Mouse (Mus musculus): Measurements from ENCODE around the gene Prr12.
A peak's percentile ranks its signal among the peaks of the same experiment; 100 is the strongest.

Gene Prr12

DNA sequence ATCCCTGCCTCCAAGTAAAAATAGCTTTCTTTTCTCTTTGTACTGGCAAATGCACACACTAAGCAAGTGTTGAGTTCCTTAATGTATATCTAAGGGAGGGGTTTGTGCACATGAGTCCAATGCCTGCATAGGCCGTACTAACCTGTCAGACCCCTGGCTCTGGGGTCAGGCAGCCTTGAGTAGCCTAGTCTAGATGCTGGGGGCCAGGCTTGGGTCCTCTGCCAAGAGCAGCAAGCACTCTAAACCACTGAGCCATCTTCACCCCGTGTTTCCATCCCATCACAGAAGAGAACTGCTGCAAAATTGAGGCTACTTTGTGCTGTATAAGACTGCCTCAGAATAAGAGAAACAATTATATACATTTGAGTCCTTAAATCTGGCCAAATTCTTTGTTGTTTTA lies 25.1 kb upstream of the Prr12 start:
- no peak for DNase-seq (ENCODE audit: low read depth, low spot score)

DNA sequence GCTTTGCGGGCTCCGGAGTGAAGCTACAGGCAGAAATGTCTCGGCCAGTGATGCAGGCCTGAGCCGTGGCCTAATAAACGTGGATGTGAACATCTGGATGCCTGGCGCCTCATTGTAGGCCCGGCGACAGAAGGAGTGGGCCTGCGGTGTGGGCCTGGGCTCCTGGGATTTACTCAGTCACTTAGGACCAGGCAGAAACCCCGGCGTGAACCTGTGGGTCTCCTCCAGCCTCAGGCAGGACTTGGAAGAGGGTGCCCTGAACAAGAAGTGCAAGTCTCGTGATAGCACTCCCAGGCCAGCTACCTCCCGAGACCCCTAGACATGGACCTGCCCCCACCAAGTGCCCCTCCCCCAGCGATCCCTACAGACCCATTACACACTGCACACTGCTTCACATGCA lies 24.6 kb upstream of the Prr12 start:
- no peak for DNase-seq (ENCODE audit: low read depth, low spot score)

DNA sequence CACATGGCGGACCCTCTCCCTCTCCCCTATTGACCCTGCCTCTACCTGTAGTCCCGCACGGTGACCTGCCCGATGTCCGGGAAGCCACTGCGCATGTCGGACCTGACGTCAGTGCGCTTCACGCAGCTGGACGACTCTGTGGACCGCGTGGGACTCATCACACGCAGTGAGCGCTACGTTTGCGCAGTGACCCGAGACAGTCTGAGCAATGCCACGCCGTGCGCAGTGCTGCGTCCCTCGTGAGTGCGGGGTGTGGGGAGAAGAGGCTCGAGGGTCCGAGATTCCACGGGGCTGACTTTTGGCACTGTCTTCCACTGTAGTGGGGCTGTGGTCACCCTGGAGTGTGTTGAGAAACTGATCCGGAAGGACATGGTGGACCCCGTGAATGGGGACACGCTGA lies 23.8 kb upstream of the Prr12 start:
- no peak for DNase-seq (ENCODE audit: low read depth, low spot score)

DNA sequence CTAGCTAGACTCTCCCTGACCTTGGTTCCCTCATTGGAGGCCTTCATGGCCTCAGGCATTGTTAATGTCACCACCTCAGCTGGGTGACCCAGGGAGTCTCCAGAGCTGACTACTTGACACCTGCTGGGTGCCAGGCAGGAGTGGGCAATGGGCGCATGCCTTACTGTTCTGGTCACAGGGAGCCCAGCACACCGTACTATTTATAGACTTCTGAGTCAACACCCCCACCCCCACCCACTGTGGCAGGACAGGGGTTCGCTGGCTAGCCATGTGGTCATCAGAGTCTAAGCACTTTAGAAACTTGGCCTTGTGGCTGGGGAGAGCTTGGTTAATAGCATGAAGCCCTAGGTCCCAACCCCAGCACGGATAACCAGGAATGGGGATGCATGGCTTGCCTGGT lies 22.7 kb upstream of the Prr12 start:
- no peak for DNase-seq (ENCODE audit: low read depth, low spot score)

DNA sequence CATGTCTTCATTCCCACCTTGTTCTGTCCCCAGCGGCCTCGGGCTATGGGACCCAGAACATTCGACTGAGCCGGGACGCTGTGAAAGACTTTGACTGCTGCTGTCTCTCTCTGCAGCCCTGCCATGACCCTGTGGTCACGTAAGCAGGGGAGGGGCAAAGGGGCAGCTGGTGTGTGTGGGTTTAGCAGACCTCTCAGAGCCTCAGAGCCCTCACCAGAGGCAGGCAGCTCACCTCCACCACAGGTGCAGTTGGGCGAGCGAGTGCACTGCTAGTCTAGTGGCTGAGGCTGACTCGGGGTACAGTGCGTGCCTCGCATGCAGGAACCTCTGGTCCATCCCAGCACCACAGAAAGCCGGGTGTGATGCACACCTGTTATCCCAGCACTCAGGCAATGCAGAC lies 21.3 kb upstream of the Prr12 start:
- no peak for DNase-seq (ENCODE audit: low read depth, low spot score)

DNA sequence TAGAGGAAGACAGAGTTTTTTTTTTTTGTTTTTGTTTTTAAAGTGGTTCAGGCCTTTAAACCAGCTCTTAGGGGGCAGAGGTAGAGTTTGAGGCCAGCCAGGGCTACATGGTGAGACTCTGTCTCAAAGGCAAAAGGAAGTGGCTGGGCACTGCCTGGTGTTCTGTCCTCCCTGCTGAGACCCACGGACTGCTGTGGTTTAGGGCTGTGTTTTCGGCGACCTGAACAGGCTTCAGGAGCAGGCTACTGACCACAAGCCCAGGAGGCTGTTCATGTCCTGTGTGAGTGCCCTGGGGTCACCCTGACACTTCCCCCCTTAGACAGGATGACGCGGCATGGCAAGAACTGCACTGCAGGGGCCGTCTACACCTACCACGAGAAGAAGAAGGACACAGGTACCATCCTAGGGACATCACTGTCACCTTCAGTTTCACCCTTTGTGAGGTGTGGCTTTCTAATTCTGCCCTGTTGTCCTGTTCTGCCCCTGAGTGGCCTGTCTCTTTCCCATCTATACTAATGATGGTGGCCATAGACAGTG lies 20.6 kb upstream of the Prr12 start:
- no peak for DNase-seq (ENCODE audit: low read depth, low spot score)

DNA sequence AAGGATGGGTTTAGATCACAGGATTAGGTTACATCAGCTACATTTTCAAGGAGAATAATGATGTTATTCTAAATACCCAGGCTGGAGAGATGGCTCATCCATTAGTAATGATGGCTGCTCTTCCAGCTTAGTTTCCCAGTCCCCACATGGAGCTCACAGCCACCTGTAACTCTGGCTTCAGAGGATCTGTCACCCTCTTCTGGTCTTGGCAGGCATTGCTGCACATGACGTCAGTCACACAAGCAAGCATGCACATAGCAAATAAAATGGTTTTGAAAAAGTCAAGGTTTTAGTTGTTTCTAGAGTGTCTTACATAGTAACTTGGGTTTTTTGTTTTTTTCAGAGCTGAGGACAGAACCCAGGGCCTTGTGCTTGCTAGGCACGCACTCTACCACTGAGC lies 19.5 kb upstream of the Prr12 start:
- DNase-seq (ENCODE audit: low read depth, low spot score): no peak

DNA sequence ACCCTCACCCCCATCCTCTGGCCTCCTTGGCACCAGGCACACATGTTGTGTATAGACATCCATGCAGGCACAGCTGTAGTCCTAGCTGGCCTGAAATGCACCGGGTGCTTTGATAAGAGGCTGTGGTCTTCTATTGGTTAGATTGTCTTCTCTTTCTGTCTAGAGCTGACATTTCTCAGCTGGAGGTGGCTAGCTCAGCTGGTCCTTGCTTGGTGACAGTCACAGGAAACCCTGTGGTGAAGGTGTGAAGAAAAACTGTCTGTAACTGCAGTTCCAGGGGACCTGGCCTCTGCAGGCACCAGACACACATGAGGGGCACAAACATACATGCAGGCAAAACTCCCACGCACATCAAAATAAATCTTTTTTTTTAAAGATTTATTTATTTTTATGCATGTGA lies 17.0 kb upstream of the Prr12 start:
- DNase-seq (ENCODE audit: low read depth, low spot score): no peak

DNA sequence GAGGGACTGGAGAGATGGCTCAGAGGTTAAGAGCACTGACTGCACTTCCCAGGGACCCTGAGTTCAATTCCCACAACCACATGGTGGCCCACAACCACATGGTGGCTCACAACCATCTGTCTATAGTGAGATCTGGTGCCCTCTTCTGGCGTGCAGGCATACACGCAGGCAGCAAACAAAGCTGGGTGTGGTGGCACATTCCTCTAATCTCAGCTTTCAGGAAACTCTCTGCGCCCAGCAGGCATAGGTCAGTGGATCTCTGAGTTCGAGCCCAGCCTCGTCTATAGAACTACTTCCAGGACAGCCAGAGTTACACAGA lies 15.3 kb upstream of the Prr12 start:
- DNase-seq (ENCODE audit: low read depth, low spot score): peak; percentile 31

DNA sequence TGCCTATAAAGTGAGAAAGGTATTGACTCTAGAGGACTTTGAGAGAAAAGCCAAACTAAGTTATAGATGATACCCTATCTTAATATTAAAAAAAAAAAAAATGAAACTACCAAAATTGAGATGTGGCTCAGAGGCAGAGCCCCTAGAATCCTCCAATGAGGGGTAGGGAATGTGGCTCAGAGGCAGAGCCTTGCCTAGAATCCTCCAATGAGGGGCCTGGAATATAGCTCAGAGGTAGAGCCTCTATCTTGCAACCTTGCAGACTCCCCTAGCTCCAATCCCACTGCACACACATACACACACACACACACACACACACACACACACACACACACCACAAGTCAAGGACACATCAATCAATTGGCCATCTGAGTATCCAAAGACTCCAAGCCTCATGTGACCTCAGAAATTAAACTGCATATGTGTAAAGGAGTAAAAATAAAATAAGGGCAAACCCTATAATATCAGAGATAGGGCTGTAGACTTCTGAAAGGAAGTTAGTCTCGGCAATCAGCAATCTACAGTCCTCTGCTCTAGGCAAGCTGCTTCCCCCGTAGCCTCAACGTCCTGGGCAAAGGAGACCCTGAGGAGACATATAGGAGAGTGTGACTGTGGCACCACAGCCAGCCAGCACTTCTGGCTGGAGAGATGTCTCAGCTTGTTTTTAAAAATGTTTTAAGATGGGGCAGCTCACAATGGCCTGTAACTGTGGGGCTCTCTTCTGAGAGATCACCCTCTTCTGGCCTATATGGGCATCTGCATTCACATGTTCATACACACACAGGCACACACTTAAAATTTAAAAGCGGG lies 14.7 kb upstream of the Prr12 start:
- DNase-seq (ENCODE audit: low read depth, low spot score): no peak

DNA sequence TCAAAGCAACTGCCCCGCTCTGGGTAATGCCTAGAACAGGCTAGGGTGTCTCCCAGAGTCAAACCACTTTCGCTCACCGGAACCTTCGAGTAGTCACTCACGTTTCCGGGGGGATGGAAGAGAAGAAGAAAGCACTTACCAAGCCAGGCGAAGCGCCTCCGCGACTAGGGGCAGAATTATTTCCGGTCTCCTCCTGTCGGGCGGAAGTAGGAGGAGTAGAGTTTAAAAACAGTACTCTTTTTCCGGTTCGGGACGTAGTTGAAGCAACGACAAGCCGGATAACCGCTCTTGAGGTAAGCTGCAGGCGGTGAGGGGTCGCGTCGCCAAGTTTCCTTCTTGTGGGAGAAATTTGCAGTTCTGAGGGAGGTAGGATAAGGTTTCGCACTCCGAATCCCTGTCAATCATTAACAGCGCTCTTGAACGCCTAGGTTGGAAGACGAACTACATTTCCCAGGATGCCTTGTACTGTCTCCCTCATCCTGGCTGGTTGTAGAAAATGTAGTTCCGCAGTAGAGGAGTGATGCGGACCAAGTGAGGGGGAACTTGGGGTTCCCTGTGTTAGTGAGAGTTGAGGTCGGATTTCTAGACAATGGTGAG lies 9.7 kb upstream of the Prr12 start, which contains the start of the genes Nosip and Prrg2:
TSS of gene Nosip (plus strand) at position 191 of the 597 bp plus-strand sequence.
TSS of gene Prrg2 (minus strand) at position 439 of the 597 bp plus-strand sequence.
- peak; percentile 97 for DNase-seq (ENCODE audit: low read depth, low spot score)

DNA sequence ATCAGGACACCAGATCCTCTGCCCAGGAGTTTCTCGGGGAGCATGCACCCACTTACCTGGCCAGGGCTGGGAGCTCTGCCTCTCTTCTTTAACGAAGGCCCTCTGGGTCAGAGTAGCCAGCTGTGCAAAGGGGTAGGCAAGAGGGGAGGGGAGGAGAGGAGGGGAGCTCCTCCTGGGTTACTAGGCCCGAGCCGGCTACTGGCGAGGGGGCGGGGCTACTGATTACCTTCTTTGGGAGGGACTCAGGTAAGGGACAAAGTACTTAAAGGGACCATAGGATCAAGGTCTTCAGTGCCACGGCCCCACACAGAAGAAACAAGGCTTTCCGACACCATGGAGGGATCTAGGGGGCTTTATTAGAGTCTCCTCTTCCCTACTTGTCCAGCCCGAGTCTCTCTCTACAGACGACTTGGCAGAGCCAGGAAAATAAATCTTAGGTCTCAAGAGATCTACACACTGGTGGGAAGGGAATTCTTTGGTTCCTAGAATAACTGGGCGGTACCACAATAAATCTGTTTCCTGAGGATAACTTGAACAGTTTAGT lies 8.9 kb upstream of the Prr12 start:
- no peak for DNase-seq (ENCODE audit: low read depth, low spot score)

DNA sequence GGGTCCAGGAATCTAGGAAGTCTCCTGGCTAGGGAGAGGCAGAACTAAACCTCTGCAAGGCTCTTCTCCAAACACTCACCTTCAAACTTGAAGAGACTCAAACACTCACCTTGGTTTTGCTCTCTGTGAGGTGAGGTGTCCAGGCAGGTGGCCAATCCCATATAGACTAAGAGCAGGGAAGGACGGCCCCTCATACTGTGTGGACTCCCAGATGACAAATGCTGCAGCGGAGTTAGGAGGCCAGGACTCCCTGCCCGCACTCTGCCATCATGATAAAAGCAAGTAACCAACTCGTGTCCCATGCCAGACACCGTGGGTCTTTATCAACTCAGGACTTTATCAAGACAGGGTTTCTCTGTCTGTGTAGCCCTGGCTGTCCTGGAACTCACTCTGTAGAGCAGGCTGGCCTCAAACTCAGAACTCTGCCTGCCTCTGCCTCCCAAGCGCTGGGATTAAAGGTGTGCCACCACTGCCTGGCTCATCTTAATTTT lies 8.0 kb upstream of the Prr12 start:
- no peak for DNase-seq (ENCODE audit: low read depth, low spot score)

DNA sequence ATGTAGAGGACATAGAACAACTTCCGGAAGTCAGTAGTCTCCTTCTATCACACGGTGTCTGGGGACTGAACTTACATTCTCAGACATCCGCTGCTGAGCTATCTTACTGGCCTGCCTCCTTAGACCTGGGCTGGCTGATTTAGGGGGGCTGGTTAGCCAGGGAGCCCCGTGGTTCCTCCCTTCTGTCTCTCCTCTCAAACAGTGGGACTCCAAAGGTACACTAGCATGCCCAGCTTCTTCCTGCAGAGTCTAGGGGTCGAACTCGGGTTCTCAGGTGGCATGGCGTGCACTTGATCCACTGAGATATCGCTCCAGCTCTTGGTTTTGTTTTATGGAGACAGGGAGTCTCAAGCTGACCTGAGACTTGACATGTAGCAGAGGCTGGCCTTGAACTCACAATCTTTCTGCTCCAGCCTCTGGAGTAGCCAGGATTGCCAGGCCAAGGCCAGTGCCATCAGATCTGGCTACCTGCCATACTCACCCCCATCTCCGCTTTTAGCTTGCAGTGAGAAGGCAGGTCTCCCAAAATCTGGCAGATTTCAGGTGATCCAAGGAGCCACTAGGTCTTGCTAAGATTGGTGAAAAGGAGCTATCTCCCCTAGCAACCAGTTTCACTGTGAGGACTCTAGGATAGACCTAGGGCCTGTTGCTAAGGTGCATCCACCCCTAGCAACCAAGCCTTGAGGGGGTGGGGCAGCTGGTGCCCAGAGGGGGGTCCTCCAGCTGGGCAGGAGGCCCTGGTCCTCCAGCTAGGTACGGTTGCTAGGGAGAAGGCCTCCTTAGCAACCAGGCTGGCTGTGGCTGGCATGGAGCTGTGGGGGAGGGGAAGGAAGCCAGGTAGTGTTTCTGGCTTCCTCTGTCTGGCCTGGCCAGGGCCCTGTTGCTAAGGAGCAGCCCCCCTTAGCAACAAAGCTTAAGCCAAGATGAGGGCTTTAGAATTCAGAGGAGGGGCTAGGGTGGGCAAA lies 6.2 kb upstream of the Prr12 start:
- no peak for DNase-seq (ENCODE audit: low read depth, low spot score)

DNA sequence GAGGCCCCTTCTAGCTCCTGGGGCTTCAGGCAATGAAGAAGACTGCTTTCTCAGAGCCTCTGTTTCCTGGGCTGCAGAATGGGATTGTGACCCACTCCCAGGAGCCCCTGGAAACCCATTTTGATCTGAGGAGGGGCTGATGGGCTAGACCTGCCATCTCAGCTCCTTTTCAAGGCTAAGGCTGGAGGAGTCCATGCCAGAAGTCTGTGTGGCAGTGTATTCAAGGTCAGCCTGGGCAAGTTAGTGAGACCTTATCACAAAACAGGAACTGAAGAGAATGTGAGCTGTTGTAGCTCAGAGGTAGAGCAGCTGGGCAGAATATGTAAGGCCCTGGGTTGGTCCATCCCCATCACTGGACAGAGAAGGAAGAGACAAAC lies 4.3 kb upstream of the Prr12 start:
- DNase-seq (ENCODE audit: low read depth, low spot score): no peak

DNA sequence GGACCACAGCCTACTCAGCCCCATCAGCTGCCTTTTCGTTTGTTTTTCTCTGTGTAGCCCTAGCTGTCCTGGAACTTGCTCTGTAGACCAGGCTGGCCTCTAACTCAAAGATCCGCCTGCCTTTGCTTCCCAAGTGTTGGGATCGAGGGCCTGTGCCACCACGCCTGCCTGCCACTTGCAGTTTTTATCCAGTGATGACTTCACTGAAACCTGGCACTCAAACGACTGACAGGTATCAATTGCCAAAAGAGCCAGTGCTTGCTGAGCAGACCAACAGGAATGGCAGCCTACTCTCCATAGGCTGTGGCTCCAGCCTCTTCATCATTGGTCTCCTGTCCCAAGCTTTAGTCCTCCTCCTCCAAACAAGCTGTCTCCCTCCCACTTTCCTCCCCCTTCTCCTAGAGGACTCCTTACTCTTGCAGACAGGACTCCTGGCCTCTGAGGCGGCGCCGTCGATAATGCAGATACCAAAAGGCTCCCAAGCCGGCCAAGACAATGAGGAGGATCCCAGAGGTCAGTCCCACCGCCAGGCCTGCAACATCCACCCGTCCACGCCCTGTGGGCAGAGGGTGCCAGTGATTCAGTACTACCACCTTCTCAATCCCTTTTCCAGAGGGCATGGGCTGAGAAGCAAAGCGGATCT lies 3.8 kb upstream of the Prr12 start:
- DNase-seq (ENCODE audit: low read depth, low spot score): no peak

DNA sequence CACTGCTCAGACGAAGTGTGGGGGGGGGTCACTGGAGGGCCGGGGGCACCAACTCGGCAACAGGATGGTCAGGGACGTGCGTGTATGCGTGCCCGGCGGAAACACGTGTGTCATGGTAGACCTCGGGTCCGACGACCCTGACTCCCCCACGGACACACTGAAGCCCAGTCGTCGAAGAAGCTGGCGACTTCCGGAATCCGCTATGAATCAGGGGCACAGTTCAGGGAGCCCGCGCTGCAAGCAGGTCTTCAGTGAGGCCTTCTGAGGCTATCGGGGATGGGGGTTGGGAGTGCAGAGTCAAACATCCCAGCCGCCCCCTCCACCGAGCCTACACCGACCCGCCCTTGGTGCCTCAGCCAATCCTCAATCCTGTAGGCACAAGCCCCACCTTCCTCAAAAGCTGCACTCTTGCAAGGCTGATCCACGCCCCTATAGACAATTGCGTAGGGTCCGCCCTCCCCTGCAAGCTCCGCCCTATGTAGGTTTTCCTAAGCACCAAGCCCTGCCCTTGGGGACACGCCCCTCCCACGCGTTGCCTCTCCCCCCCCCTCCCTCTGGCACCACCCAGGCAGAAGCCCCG lies 1.3 kb upstream of the Prr12 start:
- peak; percentile 85 for DNase-seq (ENCODE audit: low read depth, low spot score)

DNA sequence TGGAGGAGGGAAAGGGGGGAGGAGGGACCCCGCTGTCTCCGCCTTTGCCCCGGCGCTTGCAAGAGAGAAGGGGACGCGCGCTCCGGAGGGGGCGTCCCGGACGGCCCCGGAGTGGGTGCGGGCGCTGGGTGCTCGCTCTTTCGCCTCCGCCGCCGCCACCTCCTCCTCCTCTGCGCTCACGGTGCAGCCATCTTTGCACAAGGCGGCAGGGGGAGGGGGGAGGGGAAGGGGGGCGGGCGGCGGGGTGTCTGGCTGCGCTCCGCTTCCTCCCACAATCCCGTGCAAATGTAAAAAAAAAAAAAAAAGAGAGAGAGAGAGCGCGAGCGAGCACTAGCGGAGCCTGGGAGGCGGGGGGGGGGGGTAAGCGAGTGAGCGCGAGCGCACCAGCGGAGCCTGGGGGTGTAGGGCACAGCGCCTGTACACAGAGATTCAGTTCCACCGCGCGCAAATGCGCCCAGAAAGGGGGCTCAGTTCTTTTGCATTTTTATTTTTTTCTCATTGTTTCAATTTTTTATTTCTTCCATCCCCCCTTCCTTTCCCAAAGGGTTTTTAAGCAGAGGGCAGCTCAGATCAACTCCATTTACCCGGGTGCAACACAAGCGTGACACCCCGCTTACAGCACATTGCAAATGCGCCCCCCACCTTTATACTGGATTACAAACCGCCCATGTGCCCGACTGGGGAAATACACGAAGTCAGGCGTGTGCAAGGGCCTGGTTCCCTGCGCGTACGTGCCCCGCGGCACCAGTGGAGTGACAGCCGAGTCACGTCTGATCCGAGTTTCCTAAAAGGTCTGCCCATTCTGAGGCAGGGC lies 643 bp upstream of the Prr12 start:
- peak; percentile 71 for DNase-seq (ENCODE audit: low read depth, low spot score)

DNA sequence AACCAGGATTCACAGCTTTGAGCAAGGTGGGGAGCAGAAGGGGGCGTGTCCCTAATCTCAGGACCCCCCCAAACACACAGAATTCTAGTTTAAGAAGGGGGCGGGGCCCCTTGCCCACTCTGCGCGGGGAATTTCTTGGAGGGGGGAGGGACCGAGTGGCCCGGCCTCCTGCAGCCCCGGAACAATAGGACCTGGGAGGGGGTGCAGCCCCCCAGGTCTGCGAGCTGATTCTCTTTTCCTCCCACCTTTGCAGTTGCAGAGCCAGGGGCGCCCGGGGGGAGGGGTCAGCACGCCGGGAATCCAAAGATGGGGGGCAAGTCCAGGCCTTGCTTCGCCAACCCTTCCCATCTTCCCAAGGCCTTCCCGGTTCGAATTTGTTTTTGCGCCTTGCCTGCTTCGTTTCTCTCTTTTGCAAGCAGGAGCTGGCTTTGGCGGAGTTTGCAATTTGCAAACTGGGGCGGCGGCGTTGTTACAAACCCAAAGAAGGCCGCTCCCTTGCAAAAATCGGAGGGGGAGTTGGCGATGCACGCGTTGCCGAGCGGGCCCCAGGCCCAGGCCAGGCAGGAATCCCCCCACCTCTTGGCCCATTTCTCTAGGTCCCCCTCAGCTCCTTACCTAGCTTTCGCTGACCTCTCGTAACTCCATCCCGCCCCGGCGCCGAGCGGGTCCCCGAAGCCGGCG lies 360 bp downstream of the Prr12 start:
- DNase-seq (ENCODE audit: low read depth, low spot score): no peak
